Mouse (Mus musculus): ENCODE results near the gene Pwwp2a.

DNA sequence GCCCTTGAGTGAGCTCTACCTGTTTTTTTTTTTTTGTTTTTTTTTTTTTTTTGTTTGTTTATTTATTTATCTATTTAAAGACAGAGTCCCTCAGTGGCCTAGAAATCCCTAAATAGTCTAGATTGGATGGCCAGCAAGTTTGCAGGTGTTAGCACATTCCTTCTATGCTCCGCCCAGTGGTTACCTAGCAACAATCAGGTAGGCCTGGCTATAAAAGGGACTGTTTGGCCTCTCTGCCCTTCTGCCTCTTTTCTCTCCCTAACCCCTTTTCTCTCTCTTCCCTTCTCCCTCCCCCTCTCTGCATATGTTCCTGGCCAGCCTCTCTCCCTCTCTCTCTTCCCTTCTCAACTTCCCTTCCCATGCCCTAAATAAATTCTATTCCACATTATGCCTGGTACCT lies 23.8 kb upstream of the Pwwp2a start:
- TF ChIP-seq CTCF (IDR thresholded peaks at IDR 0.05; ENCODE audit: extremely low read depth, insufficient read depth, low read length): no peak
- no peak for TF ChIP-seq POLR2A (IDR thresholded peaks at IDR 0.05; ENCODE audit: extremely low read depth, insufficient read depth, low read length)

All from cortical plate, adult 2 months (tissue).